Mouse (Mus musculus) C2C12 (cell line): ENCODE data around the gene Ets1.

Source experiments
- CEBPB ChIP-seq: IDR thresholded peaks from one replicate; pipeline ENCODE4 v1.6.1; 2011; ENCODE audit warnings: low read depth, mild to moderate bottlenecking, control low read depth, moderate library complexity
- CTCF ChIP-seq: IDR thresholded peaks from one replicate; pipeline ENCODE4 v1.5.1; 2011; ENCODE audit not compliant: control insufficient read depth, insufficient read depth, insufficient read length
- MAX ChIP-seq: IDR thresholded peaks from one replicate; pipeline ENCODE4 v1.6.1; 2011; ENCODE audit warnings: mild to moderate bottlenecking, control low read depth
- MYOD1 ChIP-seq: IDR thresholded peaks from one replicate; pipeline ENCODE4 v1.6.1; 2011; ENCODE audit warnings: low read depth; ENCODE audit not compliant: control insufficient read depth, insufficient read length
- MYOG ChIP-seq: IDR thresholded peaks from one replicate; pipeline ENCODE4 v1.6.1; 2011; ENCODE audit not compliant: control insufficient read depth, insufficient read length; ENCODE audit errors: extremely low read depth
- USF1 ChIP-seq: IDR thresholded peaks from one replicate; pipeline ENCODE4 v1.6.1; 2011; ENCODE audit warnings: low read depth, mild to moderate bottlenecking, control low read depth, moderate library complexity

GRCm38 (mm10) chr9:32741681-32742080 lies 105.7 kb downstream of the Ets1 start:
- no peak for TF ChIP-seq CTCF
- no peak for TF ChIP-seq MYOG
- TF ChIP-seq USF1, result no peak
- no peak for TF ChIP-seq MYOD1
- no peak for TF ChIP-seq MAX
- TF ChIP-seq CEBPB, result no peak
